Mouse (Mus musculus) 416B (cell line): ENCODE measurements around the gene Dkc1.
"Not testable (repeated sequence)": the region's sequence is repeated elsewhere in the genome, so short reads cannot be mapped to it uniquely, and the experiment has no call there.

Experiments
- DNase-seq: peaks from one replicate; pipeline ENCODE4 v3.0.0; 2011; ENCODE audit warnings: low read depth

Gene Dkc1

GRCm38 (mm10) chrX:75143124-75143555, 47.5 kb downstream of the Dkc1 start:
- not testable (repeated sequence) for DNase-seq

DNA sequence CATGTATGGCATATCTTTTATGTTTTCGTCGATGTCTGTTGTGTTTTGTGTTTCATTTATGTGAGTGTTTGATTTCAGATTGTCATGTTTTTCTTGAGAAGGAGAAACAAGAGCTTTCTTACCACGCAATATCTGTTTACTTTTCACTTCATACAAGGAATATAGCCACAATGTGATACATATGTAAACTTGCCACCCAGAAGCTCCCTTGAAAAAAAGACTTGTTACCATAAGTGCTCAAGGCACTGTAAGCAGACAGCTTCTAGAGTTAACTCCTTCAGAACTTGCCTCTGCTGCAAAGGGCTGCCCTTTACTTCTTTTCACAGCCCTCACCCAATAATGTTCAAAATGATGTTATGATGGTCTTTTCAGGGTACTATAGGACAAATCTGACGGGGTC, 52.8 kb downstream of the Dkc1 start:
- DNase-seq = no peak

GRCm38 (mm10) chrX:75150304-75150703, 54.6 kb downstream of the Dkc1 start:
- DNase-seq = no peak

- DNase-seq = no peak
Observed at GRCm38 (mm10) chrX:75152249-75152648, 56.6 kb downstream of the Dkc1 start.

GRCm38 (mm10) chrX:75155576-75156243, 60.1 kb downstream of the Dkc1 start:
- DNase-seq = no peak
